Mouse (Mus musculus) lung, postnatal 0 days (tissue): ENCODE measurements around the gene Ahcyl1. TPM values are rescaled to one million over a fixed set of nuclear protein-coding genes. Genes with fewer than 3 reads are reported as not detected.

Source experiments
- ATAC-seq: fragments of 200-750 bp; cut with Nextera tagmentation; 2 replicates; pipeline ENCODE4 v1.8.0; 2017; ENCODE audit warnings: moderate library complexity
- DNase-seq: peaks from one replicate; pipeline ENCODE4 v3.0.0-alpha.2; 2016; ENCODE audit warnings: low spot score
- H3K27ac ChIP-seq: fragments of 300-500 bp; sonication (generic); 2 replicates; pipeline ENCODE4 v1.5.1; 2014; ENCODE audit warnings: antibody characterized with exemption, mild to moderate bottlenecking, low read length, mixed read lengths
- H3K27me3 ChIP-seq: fragments of 300-500 bp; sonication (generic); replicated peaks from 2 replicates; pipeline ENCODE4 v1.6.1; 2014; ENCODE audit warnings: low read length, mixed read lengths; ENCODE audit not compliant: insufficient read depth
- H3K36me3 ChIP-seq: fragments of 300-500 bp; sonication (generic); 2 replicates; pipeline ENCODE4 v1.6.1; 2014; ENCODE audit warnings: low read length, mixed read lengths; ENCODE audit not compliant: insufficient read depth
- H3K4me1 ChIP-seq: fragments of 300-500 bp; sonication (generic); 2 replicates; pipeline ENCODE4 v1.6.1; 2014; ENCODE audit warnings: antibody characterized with exemption, low read depth, low read length, mixed read lengths; ENCODE audit not compliant: insufficient read depth
- H3K4me2 ChIP-seq: fragments of 300-500 bp; sonication (generic); replicated peaks from 2 replicates; pipeline ENCODE4 v1.6.1; 2014; ENCODE audit warnings: low read depth, mild to moderate bottlenecking, low read length, moderate library complexity, mixed read lengths
- H3K4me3 ChIP-seq: fragments of 300-500 bp; sonication (generic); 2 replicates; pipeline ENCODE4 v1.5.1; 2014; ENCODE audit warnings: low read depth, low read length
- H3K9ac ChIP-seq: fragments of 300-500 bp; sonication (generic); replicated peaks from 2 replicates; pipeline ENCODE4 v1.6.1; 2014; ENCODE audit warnings: low read depth, mild to moderate bottlenecking
- H3K9me3 ChIP-seq: fragments of 300-500 bp; sonication (generic); 2 replicates; pipeline ENCODE4 v1.6.1; 2016; ENCODE audit warnings: low read length, mixed read lengths
- CTCF ChIP-seq: IDR thresholded peaks from 2 replicates; pipeline ENCODE4 v1.5.1; 2016; ENCODE audit warnings: antibody characterized with exemption, mild to moderate bottlenecking
- EP300 ChIP-seq: IDR thresholded peaks from 2 replicates; pipeline ENCODE4 v1.6.1; 2016; ENCODE audit warnings: antibody characterized with exemption, mild to moderate bottlenecking, control low read depth
- WGBS: fragments of 180-500 bp; shearing (Covaris S2); extraction: QIAGEN DNeasy Blood & Tissue Kit; methylation state at CpG from one replicate; pipeline ENCODE4 v1.1.7; 2014; 5-methylcytosine and 5-hydroxymethylcytosine counted together
- polyA plus RNA-seq: library from polyadenylated mRNA; unstranded; fragments of >200 nt; fragmentation: Nextera tagmentation; extraction: Ambion mirVana; gene quantifications from 2 replicates; pipeline ENCODE4 v1.2.1, GENCODE M21; 2015

Ahcyl1 gene
- polyA plus RNA-seq, 1 experiment from 2014 or later = 37.1 TPM

GRCm38 (mm10) chr3:107621286-107622075 lies 74.9 kb downstream of the Ahcyl1 start:
- WGBS = 94% methylated on average over 21 of the region's 21 CpGs
- no peak for TF ChIP-seq EP300
- no peak for TF ChIP-seq CTCF
- H3K36me3 ChIP-seq = peaks cover 87% of the 10 kb centered on the region

GRCm38 (mm10) chr3:107619911-107620310 lies 76.4 kb downstream of the Ahcyl1 start:
- Histone ChIP-seq H3K36me3 (peaks cover 89% of the 10 kb centered on the region), H3K27me3 (no peaks in the 10 kb centered on the region), H3K9ac (no peak overlapping the region), H3K4me3 (no peak overlapping the region), H3K9me3 (no peaks in the 10 kb centered on the region), H3K4me1 (no peaks in the 10 kb centered on the region), H3K4me2 (no peak overlapping the region), H3K27ac (no peak overlapping the region)
- no peak for TF ChIP-seq CTCF
- DNase-seq (no peak), ATAC-seq (no peak)
- WGBS = 86% methylated on average over 6 of the region's 6 CpGs

More at GRCm38 (mm10) chr3:107621286-107622075, 74.9 kb downstream of the Ahcyl1 start:
- ATAC-seq (no peak), DNase-seq (no peak)
- H3K9me3 ChIP-seq = no peaks in the 10 kb centered on the region
- H3K4me2 ChIP-seq = no peak overlapping the region
- no peak overlapping the region for H3K27ac ChIP-seq
- no peak overlapping the region for H3K4me3 ChIP-seq
- no peaks in the 10 kb centered on the region for H3K27me3 ChIP-seq
- H3K9ac ChIP-seq = no peak overlapping the region
- H3K4me1 ChIP-seq = no peaks in the 10 kb centered on the region

DNA sequence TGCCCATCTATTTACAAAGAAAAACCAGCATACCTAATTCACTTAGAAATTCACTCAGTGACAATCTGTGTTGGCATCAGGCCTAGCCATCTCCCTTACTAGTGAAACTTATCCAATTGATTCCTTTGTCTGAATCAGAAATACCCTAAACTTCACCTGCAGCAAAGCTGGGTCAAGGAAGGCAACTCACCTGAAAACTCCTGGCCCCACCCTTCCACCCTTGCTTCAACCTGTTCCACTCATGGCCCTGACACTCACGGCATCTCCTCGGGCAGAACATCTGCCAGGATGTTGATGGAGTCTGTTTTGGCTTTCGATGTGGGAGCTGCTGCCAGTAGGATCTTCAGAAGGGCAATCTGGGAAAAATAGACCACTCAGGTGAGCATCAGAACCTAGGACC lies 78.6 kb downstream of the Ahcyl1 start:
- H3K27me3 ChIP-seq = no peaks in the 10 kb centered on the region
- H3K4me1 ChIP-seq = no peaks in the 10 kb centered on the region
- no peak for ATAC-seq
- 94% methylated on average over 3 of the region's 3 CpGs for WGBS
- H3K4me3 ChIP-seq = no peak overlapping the region
- H3K9me3 ChIP-seq = no peaks in the 10 kb centered on the region
- DNase-seq = no peak
- no peak overlapping the region for H3K27ac ChIP-seq
- no peak overlapping the region for H3K9ac ChIP-seq
- H3K36me3 ChIP-seq = peaks cover 91% of the 10 kb centered on the region
- no peak for TF ChIP-seq EP300
- no peak for TF ChIP-seq CTCF
- no peak overlapping the region for H3K4me2 ChIP-seq

Other genes starting within 250 kb of the Ahcyl1 start
- gene Kcnc4, start 237.0 kb downstream of the Ahcyl1 start, polyA plus RNA-seq = 0.02 TPM in 1 of 2 replicates, not detected in the other
- 0.38 and 0.84 TPM in 2 replicates for gene Slc6a17, start 178.5 kb downstream of the Ahcyl1 start, polyA plus RNA-seq
- gene Ubl4b, start 141.5 kb downstream of the Ahcyl1 start, polyA plus RNA-seq = not detected in 2 replicates
- not detected in 2 replicates for gene Alx3, start 101.5 kb downstream of the Ahcyl1 start, polyA plus RNA-seq
- gene Gm10961, start 65.2 kb downstream of the Ahcyl1 start, polyA plus RNA-seq = not detected in 2 replicates
- gene Strip1, start 64.9 kb downstream of the Ahcyl1 start, polyA plus RNA-seq = 24.9 and 26.9 TPM in 2 replicates
- 10.9 and 14.3 TPM in 2 replicates for gene Csf1, start 63.9 kb upstream of the Ahcyl1 start, polyA plus RNA-seq
- not detected in 2 replicates for gene Eps8l3, start 180.7 kb upstream of the Ahcyl1 start, polyA plus RNA-seq
- 47.2 and 50.4 TPM in 2 replicates for gene Gstm5, start 199.3 kb upstream of the Ahcyl1 start, polyA plus RNA-seq
- 5.6 and 6.5 TPM in 2 replicates for gene Gstm7, start 235.3 kb upstream of the Ahcyl1 start, polyA plus RNA-seq
- 3.6 and 4.1 TPM in 2 replicates for gene Gstm6, start 247.2 kb upstream of the Ahcyl1 start, polyA plus RNA-seq